Mouse (Mus musculus) B cell, adult 62 days (primary cell): ENCODE data around the gene Nog. TPM values are rescaled to one million over a fixed set of nuclear protein-coding genes. Genes with fewer than 3 reads are reported as not detected.

Experiments used
- total RNA-seq: library from RNA; stranded (reverse); gene quantifications from 4 replicates; pipeline ENCODE4 v1.2.4, GENCODE M21; 2023

Gene Nog
- total RNA-seq = not detected in 4 replicates

GRCm38 (mm10) chr11:89302056-89302815 lies at the start of gene Nog:
Gene Nog, minus strand, starts transcription at chr11:89302332.

Other genes starting within 250 kb of the Nog start
- 14.3 to 16.6 TPM (median 14.8 TPM) in 4 replicates for gene Dgke, start 235.5 kb downstream of the Nog start, total RNA-seq
- not detected in 4 replicates for gene Gm525, start 228.5 kb downstream of the Nog start, total RNA-seq